Mouse (Mus musculus) stomach, postnatal 0 days (tissue): ENCODE data around the gene Dgat2l6. TPM values are rescaled to one million over a fixed set of nuclear protein-coding genes. Genes with fewer than 3 reads are reported as not detected.

ENCODE experiments used
- ATAC-seq: fragments of 200-750 bp; cut with Nextera tagmentation; 2 replicates; pipeline ENCODE4 v1.8.0; 2017; ENCODE audit not compliant: low FRiP score, low TSS enrichment
- DNase-seq: peaks from one replicate; pipeline ENCODE4 v3.0.0-alpha.2; 2016; ENCODE audit warnings: low spot score
- H3K27ac ChIP-seq: fragments of 300-500 bp; sonication (generic); replicated peaks from 2 replicates; pipeline ENCODE4 v1.5.1; 2014; ENCODE audit warnings: mild to moderate bottlenecking, control low read depth
- H3K27me3 ChIP-seq: fragments of 300-500 bp; sonication (generic); 2 replicates; pipeline ENCODE4 v1.6.1; 2014; ENCODE audit warnings: low read length; ENCODE audit not compliant: control insufficient read depth, insufficient read depth
- H3K36me3 ChIP-seq: fragments of 300-500 bp; sonication (generic); 2 replicates; pipeline ENCODE4 v1.6.1; 2014; ENCODE audit warnings: low read length, mixed read lengths; ENCODE audit not compliant: control insufficient read depth, insufficient read depth
- H3K4me1 ChIP-seq: fragments of 300-500 bp; sonication (generic); replicated peaks from 2 replicates; pipeline ENCODE4 v1.6.1; 2014; ENCODE audit warnings: antibody characterized with exemption; ENCODE audit not compliant: control insufficient read depth, insufficient read depth
- H3K4me2 ChIP-seq: fragments of 300-500 bp; sonication (generic); replicated peaks from 2 replicates; pipeline ENCODE4 v1.6.1; 2014; ENCODE audit warnings: low read depth, mild to moderate bottlenecking, control low read depth, moderate library complexity
- H3K4me3 ChIP-seq: fragments of 300-500 bp; sonication (generic); 2 replicates; pipeline ENCODE4 v1.5.1; 2014; ENCODE audit warnings: low read depth, low read length, control low read depth
- H3K9ac ChIP-seq: fragments of 300-500 bp; sonication (generic); 2 replicates; pipeline ENCODE4 v1.6.1; 2014; ENCODE audit warnings: mild to moderate bottlenecking, low read length, control low read depth, mixed read lengths
- H3K9me3 ChIP-seq: fragments of 300-500 bp; sonication (generic); 2 replicates; pipeline ENCODE4 v1.6.1; 2016; ENCODE audit warnings: low read length; ENCODE audit not compliant: control insufficient read depth
- CTCF ChIP-seq: IDR thresholded peaks from 2 replicates; pipeline ENCODE4 v1.5.1; 2016; ENCODE audit warnings: antibody characterized with exemption, low read depth, mild to moderate bottlenecking, moderate library complexity
- EP300 ChIP-seq: optimal IDR thresholded peaks from 2 replicates; pipeline ENCODE3; 2016; ENCODE audit warnings: antibody characterized with exemption
- WGBS: fragments of 180-500 bp; shearing (Covaris S2); extraction: QIAGEN DNeasy Blood & Tissue Kit; methylation state at CpG from one replicate; pipeline ENCODE4 v1.1.7; 2014; 5-methylcytosine and 5-hydroxymethylcytosine counted together
- polyA plus RNA-seq: library from polyadenylated mRNA; unstranded; fragments of >200 nt; fragmentation: Nextera tagmentation; extraction: Ambion mirVana; gene quantifications from 2 replicates; pipeline ENCODE4 v1.2.1, GENCODE M21; 2015

The Dgat2l6 gene
- 0.04 TPM in 2 replicates for polyA plus RNA-seq

DNA sequence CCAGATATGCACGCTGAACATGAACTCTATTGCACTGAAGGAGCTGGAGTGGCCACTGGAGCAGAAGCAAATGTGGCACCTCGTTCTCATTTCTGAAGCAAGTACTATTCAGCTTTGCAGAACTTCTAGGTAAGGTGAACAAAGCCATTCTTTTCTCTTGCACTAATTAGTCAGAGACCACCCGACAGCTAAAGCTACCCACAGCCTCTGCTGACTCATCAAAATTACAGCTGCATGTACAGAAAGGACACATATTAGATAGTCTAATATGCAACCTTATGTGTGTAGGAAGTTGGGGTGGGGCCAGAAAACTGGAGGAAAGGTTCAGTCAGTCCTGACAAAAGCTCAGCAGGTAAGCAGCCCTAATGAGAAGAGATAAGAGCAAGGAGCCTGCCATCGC is at the start of gene Dgat2l6:
Dgat2l6 (plus strand) TSS at position 368 of the 400 bp plus-strand sequence.
- ATAC-seq (no peak), DNase-seq (no peak)
- H3K9ac ChIP-seq = no peak within 1 kb of the TSS
- WGBS = 87% methylated on average over 4 of the region's 4 CpGs
- no peak within 1 kb of the TSS for H3K27ac ChIP-seq
- H3K4me2 ChIP-seq = no peak within 1 kb of the TSS
- no peaks in the 10 kb centered on the region for H3K27me3 ChIP-seq
- TF ChIP-seq EP300 (no peak), CTCF (no peak)
- no peaks in the 10 kb centered on the region for H3K36me3 ChIP-seq
- H3K9me3 ChIP-seq = no peaks in the 10 kb centered on the region
- no peak within 1 kb of the TSS for H3K4me3 ChIP-seq
- no peaks in the 10 kb centered on the region for H3K4me1 ChIP-seq

DNA sequence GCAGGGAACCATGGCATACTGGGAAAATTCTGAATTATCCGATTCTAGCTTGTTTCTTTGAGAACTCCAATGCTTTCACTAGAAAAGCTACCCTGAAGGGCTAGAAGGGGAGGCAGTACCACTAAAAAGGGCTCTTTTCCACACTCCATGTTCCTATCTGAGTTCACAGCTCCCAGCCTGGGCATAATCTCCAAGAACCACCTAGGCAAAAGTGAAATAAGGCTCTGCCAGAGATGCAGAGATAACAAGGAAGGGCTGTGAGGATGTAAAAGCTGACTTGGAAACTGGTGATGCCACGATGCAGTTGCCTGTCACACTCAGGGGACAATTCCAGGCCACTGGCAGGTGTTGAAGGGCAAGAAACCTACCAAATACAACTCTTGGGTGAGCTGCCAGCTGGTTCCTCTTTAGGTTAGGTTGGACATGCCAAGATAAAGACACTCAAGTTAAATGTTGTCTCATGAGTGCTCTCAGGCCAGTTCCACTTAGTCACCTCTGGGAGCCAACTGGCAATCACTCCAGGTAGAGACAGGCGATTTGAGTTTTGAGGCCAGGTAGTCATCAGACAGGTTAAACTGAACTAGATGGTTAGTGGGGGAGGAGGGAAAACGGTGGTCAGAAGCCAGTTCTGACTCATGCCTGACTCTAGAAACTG is 48.9 kb upstream of the Dgat2l6 start:
- Histone ChIP-seq H3K4me2 (no peak overlapping the region), H3K27me3 (no peaks in the 10 kb centered on the region), H3K27ac (no peak overlapping the region), H3K4me3 (no peak overlapping the region), H3K9ac (no peak overlapping the region), H3K36me3 (no peaks in the 10 kb centered on the region), H3K9me3 (no peaks in the 10 kb centered on the region), H3K4me1 (no peaks in the 10 kb centered on the region)
- DNase-seq = no peak
- no peak for ATAC-seq
- TF ChIP-seq CTCF (no peak), EP300 (no peak)
- WGBS = 65% methylated on average over 4 of the region's 4 CpGs

DNA sequence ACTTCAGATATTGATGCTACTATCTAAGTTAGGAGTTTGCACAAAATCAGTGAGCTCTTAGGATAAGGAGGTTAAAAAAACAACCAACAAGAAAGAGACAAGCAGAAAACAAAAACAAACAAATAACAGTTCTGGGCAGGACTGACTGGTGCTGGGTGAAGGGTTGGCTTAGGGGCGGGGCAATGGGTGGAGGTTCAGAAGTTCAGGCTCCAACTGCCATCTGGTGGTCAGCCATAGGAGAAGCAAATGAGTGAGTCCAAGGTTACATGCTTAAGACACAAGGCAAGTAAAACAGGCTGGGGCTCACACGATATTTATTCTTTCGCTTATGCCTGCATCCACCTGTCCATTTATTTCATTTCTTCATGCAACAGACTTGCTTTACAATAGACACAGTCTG is 44.3 kb upstream of the Dgat2l6 start:
- H3K4me1 ChIP-seq = no peaks in the 10 kb centered on the region
- no peak overlapping the region for H3K4me2 ChIP-seq
- no peak overlapping the region for H3K9ac ChIP-seq
- H3K9me3 ChIP-seq = no peaks in the 10 kb centered on the region
- no peaks in the 10 kb centered on the region for H3K36me3 ChIP-seq
- DNase-seq (peak; percentile 77), ATAC-seq (peak; percentile 79; the same call in 1 of the 2 replicates)
- WGBS = 30% methylated on average over 3 of the region's 3 CpGs
- TF ChIP-seq EP300 (no peak), CTCF (peak; percentile 78)
- H3K27ac ChIP-seq = no peak overlapping the region
- H3K4me3 ChIP-seq = no peak overlapping the region
- H3K27me3 ChIP-seq = no peaks in the 10 kb centered on the region

DNA sequence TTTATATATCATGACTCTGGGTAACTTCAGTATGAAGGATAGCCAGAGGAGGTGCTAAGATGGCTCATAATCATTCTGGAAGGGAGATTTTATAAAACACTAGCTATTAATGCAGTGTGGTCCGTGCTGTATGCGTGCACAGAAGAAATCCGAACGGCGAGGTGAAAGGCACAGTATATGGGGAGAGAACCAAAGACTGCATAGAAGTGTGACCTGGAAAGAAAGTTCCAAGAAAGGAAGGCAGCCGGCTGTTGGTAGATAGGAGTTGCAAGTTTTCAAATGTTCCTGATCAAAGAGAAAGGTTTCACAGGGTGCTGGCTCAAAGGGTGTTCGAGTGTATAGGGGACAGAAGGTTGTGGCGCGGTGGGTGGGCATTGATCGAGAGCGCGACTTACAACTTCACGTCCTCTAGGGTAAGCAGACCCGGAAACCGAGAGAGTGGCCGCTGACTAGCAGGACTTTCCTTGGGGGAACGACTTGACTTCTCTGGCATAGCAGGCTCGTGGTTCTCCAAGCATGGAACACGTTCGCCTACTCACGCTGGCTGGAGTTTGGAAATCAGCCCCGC is 31.1 kb upstream of the Dgat2l6 start:
- DNase-seq (no peak), ATAC-seq (no peak)
- Histone ChIP-seq H3K4me1 (no peaks in the 10 kb centered on the region), H3K36me3 (no peaks in the 10 kb centered on the region), H3K27me3 (no peaks in the 10 kb centered on the region), H3K4me2 (peak overlapping the region; percentile 54), H3K9ac (peak overlapping the region; percentile 35; the same call in 1 of the 2 replicates), H3K9me3 (no peaks in the 10 kb centered on the region), H3K4me3 (peak overlapping the region; percentile 59), H3K27ac (no peak overlapping the region)
- 17% methylated on average over 22 of the region's 22 CpGs for WGBS
- TF ChIP-seq CTCF (no peak), EP300 (no peak)

DNA sequence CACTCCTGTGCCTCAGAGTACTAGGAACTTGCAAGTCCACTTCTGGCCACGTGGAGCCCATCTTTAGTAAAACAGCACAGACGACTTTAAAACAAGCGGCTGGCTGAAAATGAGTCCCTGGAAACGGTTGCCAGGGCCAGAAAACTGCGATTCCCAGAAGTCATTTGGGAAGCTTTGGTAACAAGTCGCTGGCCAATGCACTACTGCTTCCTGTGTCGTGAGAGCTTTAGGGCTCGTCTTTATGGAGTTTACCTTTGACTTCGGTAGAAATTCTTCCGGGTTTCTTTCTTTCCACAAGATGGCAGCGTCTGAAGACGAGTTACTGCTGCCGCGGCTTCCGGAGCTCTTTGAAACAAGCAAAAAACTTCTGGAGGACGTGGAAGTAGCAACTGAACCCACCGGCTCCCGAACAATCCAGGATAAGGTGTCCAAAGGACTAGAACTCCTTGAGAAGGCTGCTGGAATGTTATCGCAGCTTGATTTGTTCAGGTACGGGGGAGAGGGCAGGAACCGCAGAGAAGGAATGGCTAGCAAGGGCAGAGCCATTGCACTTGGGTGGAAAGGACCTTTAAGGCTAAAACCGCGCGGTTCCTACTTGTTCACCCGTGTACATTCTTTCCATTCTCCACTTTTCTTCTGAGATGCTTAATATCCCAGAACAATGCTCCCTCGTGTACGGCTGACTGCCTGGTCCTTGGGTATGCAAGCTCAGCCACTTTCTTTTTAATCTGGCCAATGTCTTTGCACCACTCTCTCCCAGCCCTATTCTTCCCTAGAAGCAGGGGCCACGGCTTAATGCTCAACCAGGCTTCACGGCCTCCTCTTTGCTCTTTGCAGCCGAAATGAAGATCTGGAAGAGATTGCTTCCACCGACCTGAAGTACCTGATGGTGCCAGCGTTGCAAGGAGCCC is 30.3 kb upstream of the Dgat2l6 start, which contains the start of gene Igbp1:
Igbp1 (plus strand) TSS at position 224 of the 911 bp plus-strand sequence.
- peak within 1 kb of the TSS; percentile 61; the same call in 1 of the 2 replicates for H3K27ac ChIP-seq
- H3K9ac ChIP-seq = peak within 1 kb of the TSS; percentile 59
- DNase-seq (peak; percentile 84), ATAC-seq (peak; percentile 98)
- H3K36me3 ChIP-seq = no peaks in the 10 kb centered on the region
- H3K4me3 ChIP-seq = peak within 1 kb of the TSS; percentile 59
- H3K9me3 ChIP-seq = no peaks in the 10 kb centered on the region
- H3K27me3 ChIP-seq = no peaks in the 10 kb centered on the region
- peak within 1 kb of the TSS; percentile 54 for H3K4me2 ChIP-seq
- WGBS = 15% methylated on average over 32 of the region's 32 CpGs
- peak; percentile 53 for TF ChIP-seq CTCF
- no peak for TF ChIP-seq EP300
- H3K4me1 ChIP-seq = no peaks in the 10 kb centered on the region
